Mouse (Mus musculus) monocyte, adult 5-6 weeks (primary cell): ENCODE data around the gene 1700092M07Rik. TPM values are rescaled to one million over a fixed set of nuclear protein-coding genes. Genes with fewer than 3 reads are reported as not detected.

Experiments
- ATAC-seq: fragments of 153-309, 156-312 bp; replicated peaks from 2 replicates; pipeline ENCODE4 v1.8.0; 2017; ENCODE audit warnings: mild to moderate bottlenecking; ENCODE audit not compliant: low TSS enrichment, insufficient number of reproducible peaks, severe bottlenecking, poor library complexity, low FRiP score
- total RNA-seq: library from RNA; stranded (forward); fragments of 200-1000, 200-491, 200-594 nt; gene quantifications from 3 replicates; pipeline ENCODE4 v1.2.3, GENCODE M21; 2017

1700092M07Rik gene
- total RNA-seq, 1 experiment from 2014 or later: not detected

DNA sequence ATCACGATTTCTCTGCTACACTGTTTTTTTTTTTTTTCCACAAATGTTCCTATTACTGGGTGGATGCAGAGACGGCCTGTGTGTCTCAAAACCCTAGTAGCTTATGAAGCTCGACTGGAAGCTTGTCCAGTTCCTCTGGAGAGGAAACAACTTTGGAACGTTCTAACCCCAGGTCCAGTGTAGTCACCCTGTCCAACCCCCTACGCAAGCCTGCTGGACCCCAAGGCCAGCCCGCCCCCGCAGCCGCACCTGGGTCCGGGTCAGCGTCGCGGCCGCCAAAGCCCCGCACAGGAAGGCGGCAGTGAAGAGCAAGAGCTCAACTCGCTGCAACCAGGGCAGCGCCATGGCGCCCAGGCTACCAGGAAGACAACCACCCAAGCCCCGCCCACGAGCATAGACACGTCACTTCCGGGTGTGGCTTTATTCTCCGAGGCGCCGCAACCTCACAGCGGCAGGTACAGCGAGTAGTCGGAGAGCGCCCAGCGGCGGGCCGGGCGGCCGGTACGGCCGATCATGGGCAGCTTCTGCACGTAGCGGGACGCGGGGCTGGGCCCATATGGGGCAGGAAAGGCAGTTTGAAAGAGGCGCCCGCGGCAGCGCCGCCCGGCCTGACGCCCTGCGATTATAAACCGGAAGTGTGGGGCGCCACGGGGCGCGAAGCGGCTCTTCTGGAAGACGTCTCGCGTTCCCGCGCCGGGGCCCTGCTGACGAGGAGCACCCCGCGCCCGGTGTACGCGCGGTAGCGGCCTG, 33.7 kb downstream of the 1700092M07Rik start, which contains the start of gene Tmem179b:
Gene Tmem179b, minus strand, starts transcription at position 382 of the 750 bp plus-strand sequence.
- ATAC-seq: peak; percentile 87

DNA sequence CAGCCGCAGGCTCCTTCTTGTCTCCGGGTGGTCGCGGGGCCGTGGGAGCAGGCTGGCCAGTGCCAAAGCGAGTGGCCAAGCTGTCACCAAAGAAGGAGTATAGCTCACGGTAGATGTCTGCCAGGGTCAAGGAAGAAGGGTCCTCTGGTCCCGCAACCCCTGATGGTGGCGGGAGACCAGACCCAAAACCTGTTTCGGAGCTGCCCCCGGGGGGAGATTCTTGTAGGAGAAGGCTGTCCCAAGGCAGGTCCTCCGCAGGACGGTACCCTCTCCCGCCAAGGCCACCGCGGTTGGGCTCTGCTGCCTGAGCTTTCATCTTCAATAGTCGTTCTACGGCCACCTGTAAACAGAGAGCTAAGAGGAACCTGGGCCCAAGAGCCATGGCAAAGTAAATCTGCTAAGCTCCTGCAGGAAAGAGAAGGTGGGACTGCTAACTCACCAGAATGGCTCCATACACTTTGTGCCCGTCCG, 34.5 kb downstream of the 1700092M07Rik start:
- ATAC-seq: no peak

DNA sequence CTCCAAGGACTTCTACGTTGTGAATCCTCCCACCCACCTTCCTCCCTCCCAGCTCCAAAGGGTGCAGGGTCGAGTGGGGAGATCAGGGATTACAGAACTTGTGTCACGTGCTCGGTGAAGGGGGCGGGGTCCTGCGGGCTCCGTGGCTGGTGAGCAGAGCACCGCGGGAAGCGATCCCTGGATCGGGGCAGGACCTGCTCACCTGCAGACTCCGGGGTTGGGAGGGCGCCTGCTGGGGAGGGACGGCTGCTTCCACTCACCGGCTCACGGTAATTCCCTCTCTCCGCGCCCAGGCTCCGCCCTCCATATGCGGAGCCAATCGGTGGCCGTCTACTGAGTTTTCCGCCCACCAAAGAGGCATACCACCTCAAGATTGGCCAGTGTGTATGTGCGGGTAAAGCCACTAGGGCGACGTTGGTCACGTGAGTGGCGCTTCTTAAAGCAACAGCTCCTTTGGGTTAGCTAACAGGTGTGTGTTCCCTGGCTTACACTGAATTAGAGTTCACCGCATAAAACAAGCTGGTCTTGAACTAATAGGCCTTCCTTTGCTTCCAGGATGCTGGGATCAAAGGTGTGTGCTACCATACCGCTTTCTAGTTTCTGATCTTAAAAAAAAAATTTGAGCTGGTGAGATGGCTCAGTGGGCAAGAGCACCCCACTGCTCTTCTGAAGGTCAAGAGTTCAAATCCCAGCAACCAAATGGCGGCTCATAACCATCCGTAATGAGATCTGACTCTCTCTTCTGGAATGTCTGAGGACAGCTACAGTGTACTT, 45.7 kb downstream of the 1700092M07Rik start, which contains the start of gene Taf6l:
Gene Taf6l, minus strand, starts transcription at position 410 of the 774 bp plus-strand sequence.
- peak; percentile 98 for ATAC-seq

DNA sequence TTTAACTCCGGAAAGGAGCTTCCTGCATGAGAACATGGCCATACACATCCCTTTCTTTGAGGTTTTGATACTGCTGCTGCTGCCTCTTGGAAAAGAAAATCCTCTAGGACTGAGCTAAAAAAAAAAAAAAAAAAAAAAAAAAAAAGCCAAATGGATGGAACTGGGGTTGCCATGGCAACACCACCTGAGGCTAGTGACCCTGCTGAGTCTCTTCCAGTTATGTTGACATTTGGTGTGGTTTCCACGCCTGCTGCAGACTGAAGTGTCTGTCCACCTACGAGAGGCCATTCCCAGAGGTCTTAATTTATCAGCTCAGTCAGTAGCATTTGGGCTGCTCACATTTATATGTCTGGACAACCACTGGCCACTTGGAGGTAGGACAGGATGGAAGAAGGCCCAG, 48.0 kb downstream of the 1700092M07Rik start:
- no peak for ATAC-seq

DNA sequence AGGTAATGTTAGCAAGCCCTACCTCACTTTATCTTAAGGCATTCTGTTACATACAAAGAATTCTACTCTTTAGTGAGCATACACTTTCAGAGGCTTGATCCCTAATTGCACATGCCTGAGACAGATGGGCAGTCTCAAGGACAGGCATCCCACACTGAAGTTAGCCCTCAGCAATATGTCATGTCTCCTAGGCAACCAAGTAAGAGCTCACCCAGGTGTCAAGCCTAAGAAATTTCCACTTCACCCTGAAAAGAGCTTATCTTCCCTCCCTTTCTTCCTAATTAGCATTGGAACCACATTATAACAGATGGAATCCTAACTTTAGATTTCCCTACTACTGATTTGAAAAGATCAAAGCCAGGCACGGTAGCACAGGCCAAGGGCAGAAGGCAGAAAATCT, 48.7 kb downstream of the 1700092M07Rik start:
- no peak for ATAC-seq

DNA sequence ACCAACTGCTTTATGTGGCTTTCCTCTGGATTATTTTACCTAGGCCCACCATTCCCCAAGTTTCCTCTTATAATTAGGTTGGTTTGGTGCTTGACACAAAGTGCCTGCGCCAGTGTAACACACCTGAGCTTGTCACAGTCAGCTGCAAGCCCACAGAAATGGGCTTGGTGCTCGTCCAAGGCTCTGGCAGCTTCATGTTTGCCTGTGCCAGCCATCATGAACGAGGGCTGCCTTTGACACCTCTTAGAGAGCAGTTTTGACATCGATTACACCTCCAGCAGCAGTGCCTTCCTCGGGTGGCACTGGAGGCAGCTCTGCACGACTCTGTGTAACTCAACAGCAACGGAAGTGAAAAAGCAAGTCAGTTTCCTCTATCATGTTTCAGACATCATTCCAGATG, 49.7 kb downstream of the 1700092M07Rik start:
- no peak for ATAC-seq

Other genes with a start within 250 kb of the 1700092M07Rik start
- gene Slc22a8, start 149.5 kb upstream of the 1700092M07Rik start, total RNA-seq: 0.21 TPM in 1 of 3 replicates, not detected in the others
- gene Slc22a6, start 122.7 kb upstream of the 1700092M07Rik start, total RNA-seq: not detected in 3 replicates
- not detected in 3 replicates for gene Chrm1, start 76.9 kb upstream of the 1700092M07Rik start, total RNA-seq
- 61.4 to 198 TPM (median 77.3 TPM) in 3 replicates for gene Slc3a2, start 17.3 kb upstream of the 1700092M07Rik start, total RNA-seq
- gene Wdr74, start 4.9 kb upstream of the 1700092M07Rik start, total RNA-seq: 32.5 to 68.4 TPM (median 56.6 TPM) in 3 replicates
- gene Stx5a, start 695 bp downstream of the 1700092M07Rik start, total RNA-seq: 105 to 173 TPM (median 138 TPM) in 3 replicates
- gene Nxf1, start 16.4 kb downstream of the 1700092M07Rik start, total RNA-seq: 85.6 to 138 TPM (median 127 TPM) in 3 replicates
- 10.2 to 19.0 TPM (median 12.6 TPM) in 3 replicates for gene Tmem223, start 30.3 kb downstream of the 1700092M07Rik start, total RNA-seq
- 86.6 to 115 TPM (median 101 TPM) in 3 replicates for gene Tmem179b, start 33.7 kb downstream of the 1700092M07Rik start, total RNA-seq
- 2.0 to 11.4 TPM (median 4.5 TPM) in 3 replicates for gene Taf6l, start 45.7 kb downstream of the 1700092M07Rik start, total RNA-seq
- gene Polr2g, start 57.9 kb downstream of the 1700092M07Rik start, total RNA-seq: 31.6 to 48.4 TPM (median 47.3 TPM) in 3 replicates
- gene Zbtb3, start 61.8 kb downstream of the 1700092M07Rik start, total RNA-seq: 0.85 to 1.2 TPM (median 1.1 TPM) in 3 replicates
- gene Ttc9c, start 78.6 kb downstream of the 1700092M07Rik start, total RNA-seq: 40.1 to 52.8 TPM (median 48.3 TPM) in 3 replicates
- 84.4 to 149 TPM (median 101 TPM) in 3 replicates for gene Hnrnpul2, start 79.3 kb downstream of the 1700092M07Rik start, total RNA-seq
- gene AC129217.1, start 89.1 kb downstream of the 1700092M07Rik start, total RNA-seq: 40.4 to 54.5 TPM (median 44.1 TPM) in 3 replicates
- gene Bscl2, start 96.7 kb downstream of the 1700092M07Rik start, total RNA-seq: 25.1 to 34.8 TPM (median 30.9 TPM) in 3 replicates
- 0.39 to 0.64 TPM in 2 of 3 replicates, not detected in the other for gene Gng3, start 98.5 kb downstream of the 1700092M07Rik start, total RNA-seq
- gene Lrrn4cl, start 110.0 kb downstream of the 1700092M07Rik start, total RNA-seq: 0.10 to 0.78 TPM (median 0.32 TPM) in 3 replicates
- 200 to 274 TPM (median 220 TPM) in 3 replicates for gene Ubxn1, start 130.8 kb downstream of the 1700092M07Rik start, total RNA-seq
- gene Uqcc3, start 140.2 kb downstream of the 1700092M07Rik start, total RNA-seq: 45.0 to 55.1 TPM (median 54.5 TPM) in 3 replicates
- 18.1 to 52.5 TPM (median 21.3 TPM) in 3 replicates for gene Lbhd1, start 143.0 kb downstream of the 1700092M07Rik start, total RNA-seq
- not detected in 3 replicates for gene Gm49403, start 143.2 kb downstream of the 1700092M07Rik start, total RNA-seq
- 62.5 to 90.9 TPM (median 65.3 TPM) in 3 replicates for gene 1810009A15Rik, start 148.1 kb downstream of the 1700092M07Rik start, total RNA-seq
- gene Gm49416, start 148.2 kb downstream of the 1700092M07Rik start, total RNA-seq: not detected in 3 replicates
- 5.8 to 9.1 TPM (median 7.4 TPM) in 3 replicates for gene Ints5, start 152.3 kb downstream of the 1700092M07Rik start, total RNA-seq
- 57.5 to 87.0 TPM (median 59.6 TPM) in 3 replicates for gene Ganab, start 157.4 kb downstream of the 1700092M07Rik start, total RNA-seq
- gene B3gat3, start 179.7 kb downstream of the 1700092M07Rik start, total RNA-seq: 34.2 to 75.8 TPM (median 50.2 TPM) in 3 replicates
- gene Rom1, start 188.6 kb downstream of the 1700092M07Rik start, total RNA-seq: 2.1 to 7.6 TPM (median 3.6 TPM) in 3 replicates
- gene Eml3, start 188.8 kb downstream of the 1700092M07Rik start, total RNA-seq: 39.3 to 101 TPM (median 62.5 TPM) in 3 replicates
- gene Mta2, start 201.2 kb downstream of the 1700092M07Rik start, total RNA-seq: 129 to 201 TPM (median 158 TPM) in 3 replicates
- gene Tut1, start 213.1 kb downstream of the 1700092M07Rik start, total RNA-seq: 14.8 to 16.9 TPM (median 16.7 TPM) in 3 replicates
- 313 to 352 TPM (median 341 TPM) in 3 replicates for gene Eef1g, start 226.3 kb downstream of the 1700092M07Rik start, total RNA-seq
- gene Ahnak, start 248.6 kb downstream of the 1700092M07Rik start, total RNA-seq: 408 to 1,020 TPM (median 414 TPM) in 3 replicates